Mouse (Mus musculus): ENCODE measurements around the gene Zp3. TPM values are rescaled to one million over a fixed set of nuclear protein-coding genes. Genes with fewer than 3 reads are reported as not detected.

Zp3 gene
- total RNA-seq, 2 experiments from 2014 or later, result not detected

- intact Hi-C loops (cut with DNase I), result no loop called here
Observed at GRCm38 (mm10) chr5:135996162-135996561, 16.3 kb downstream of the Zp3 start.

GRCm38 (mm10) chr5:136001222-136001621 lies 21.3 kb downstream of the Zp3 start:
- DNase-seq, result no peak
- intact Hi-C loops (cut with DNase I), result no loop called here

More at GRCm38 (mm10) chr5:135996162-135996561, 16.3 kb downstream of the Zp3 start:
- no peak for DNase-seq

- no peak for DNase-seq
- intact Hi-C loops (cut with DNase I), result no loop called here
Observed at GRCm38 (mm10) chr5:136002325-136002724, 22.4 kb downstream of the Zp3 start.

GRCm38 (mm10) chr5:136002751-136003151 lies 22.9 kb downstream of the Zp3 start:
- no peak for DNase-seq
- intact Hi-C loops (cut with DNase I), result no loop called here

- DNase-seq, result no peak
- intact Hi-C loops (cut with DNase I), result no loop called here
Observed at GRCm38 (mm10) chr5:136004537-136004936, 24.6 kb downstream of the Zp3 start.

- intact Hi-C loops (cut with DNase I), result no loop called here
- no peak for DNase-seq
Observed at GRCm38 (mm10) chr5:136007745-136008144, 27.8 kb downstream of the Zp3 start.

- intact Hi-C loops (cut with DNase I), result no loop called here
Observed at GRCm38 (mm10) chr5:136014877-136015276, 35.0 kb downstream of the Zp3 start.

GRCm38 (mm10) chr5:136015586-136015985 lies 35.7 kb downstream of the Zp3 start:
- intact Hi-C loops (cut with DNase I), result no loop called here
- DNase-seq, result no peak

More at GRCm38 (mm10) chr5:136014877-136015276, 35.0 kb downstream of the Zp3 start:
- DNase-seq, result no peak

- peak; percentile 56 for DNase-seq
- intact Hi-C loops (cut with DNase I), result no loop called here
Observed at GRCm38 (mm10) chr5:136016014-136016876, 36.3 kb downstream of the Zp3 start.

- intact Hi-C loops (cut with DNase I), result no loop called here
- DNase-seq, result peak; percentile 35
Observed at GRCm38 (mm10) chr5:136017262-136017661, 37.4 kb downstream of the Zp3 start.

- intact Hi-C loops (cut with DNase I), result no loop called here
- no peak for DNase-seq
Observed at GRCm38 (mm10) chr5:136018726-136019125, 38.8 kb downstream of the Zp3 start.

GRCm38 (mm10) chr5:136019907-136020306 lies 40.0 kb downstream of the Zp3 start:
- no peak for DNase-seq
- intact Hi-C loops (cut with DNase I), result no loop called here

GRCm38 (mm10) chr5:136025712-136026111 lies 45.8 kb downstream of the Zp3 start:
- DNase-seq, result peak; percentile 64
- intact Hi-C loops (cut with DNase I), result no loop called here

GRCm38 (mm10) chr5:136026859-136027258 lies 47.0 kb downstream of the Zp3 start:
- intact Hi-C loops (cut with DNase I), result no loop called here
- DNase-seq, result no peak

GRCm38 (mm10) chr5:136027612-136028311 lies 47.9 kb downstream of the Zp3 start:
- no peak for DNase-seq
- intact Hi-C loops (cut with DNase I), result no loop called here

GRCm38 (mm10) chr5:136034868-136035267 lies 55.0 kb downstream of the Zp3 start:
- no peak for DNase-seq
- intact Hi-C loops (cut with DNase I), result no loop called here

- DNase-seq, result no peak
- intact Hi-C loops (cut with DNase I), result no loop called here
Observed at GRCm38 (mm10) chr5:136035285-136035684, 55.4 kb downstream of the Zp3 start.

- intact Hi-C loops (cut with DNase I), result no loop called here
- DNase-seq, result no peak
Observed at GRCm38 (mm10) chr5:136036667-136037066, 56.8 kb downstream of the Zp3 start.
